Mouse (Mus musculus) liver, embryonic 14.5 days (tissue): ENCODE measurements at regions not wholly inside any gene's neighbourhood (a gene's known extent, or its start where the extent isn't known, plus 50 kb on each side); places are given as distances from the start of the nearest gene placed in this dataset.

Experiments used
- CTCF ChIP-seq: IDR thresholded peaks from 2 replicates; pipeline ENCODE4 v1.5.1; 2016; ENCODE audit warnings: antibody characterized with exemption, low read depth, control low read depth
- EP300 ChIP-seq: IDR thresholded peaks from 2 replicates; pipeline ENCODE4 v1.6.1; 2016; ENCODE audit warnings: antibody characterized with exemption, low read depth

GRCm38 (mm10) chr5:132675261-132675660, 132.1 kb upstream of the Auts2 start:
- no peak for TF ChIP-seq EP300
- TF ChIP-seq CTCF: no peak
